Mouse (Mus musculus) lung, postnatal 14 days (tissue): ENCODE data around the gene Tbc1d4.

ENCODE experiments used
- DNase-seq: peaks from one replicate; pipeline ENCODE4 v3.0.0; 2021

The Tbc1d4 gene

GRCm38 (mm10) chr14:101527420-101527996, 81.5 kb downstream of the Tbc1d4 start:
- no peak for DNase-seq

- DNase-seq: no peak
Observed at GRCm38 (mm10) chr14:101526478-101526877, 82.5 kb downstream of the Tbc1d4 start.

- no peak for DNase-seq
Observed at GRCm38 (mm10) chr14:101519964-101520363, 89.0 kb downstream of the Tbc1d4 start.

- no peak for DNase-seq
Observed at GRCm38 (mm10) chr14:101518259-101518658, 90.7 kb downstream of the Tbc1d4 start.

GRCm38 (mm10) chr14:101517801-101518200, 91.2 kb downstream of the Tbc1d4 start:
- no peak for DNase-seq

- DNase-seq: peak; percentile 48
Observed at GRCm38 (mm10) chr14:101517341-101517740, 91.7 kb downstream of the Tbc1d4 start.

- no peak for DNase-seq
Observed at GRCm38 (mm10) chr14:101516864-101517263, 92.1 kb downstream of the Tbc1d4 start.

GRCm38 (mm10) chr14:101516031-101516430, 93.0 kb downstream of the Tbc1d4 start:
- no peak for DNase-seq

- DNase-seq: no peak
Observed at GRCm38 (mm10) chr14:101515271-101515670, 93.7 kb downstream of the Tbc1d4 start.

GRCm38 (mm10) chr14:101514557-101514971, 94.4 kb downstream of the Tbc1d4 start:
- no peak for DNase-seq

GRCm38 (mm10) chr14:101513163-101513562, 95.8 kb downstream of the Tbc1d4 start:
- no peak for DNase-seq

GRCm38 (mm10) chr14:101511410-101511809, 97.6 kb downstream of the Tbc1d4 start:
- no peak for DNase-seq

GRCm38 (mm10) chr14:101510540-101511313, 98.3 kb downstream of the Tbc1d4 start:
- peak; percentile 6 for DNase-seq

GRCm38 (mm10) chr14:101509759-101510158, 99.2 kb downstream of the Tbc1d4 start:
- no peak for DNase-seq

- no peak for DNase-seq
Observed at GRCm38 (mm10) chr14:101507956-101508355, 101.0 kb downstream of the Tbc1d4 start.

GRCm38 (mm10) chr14:101507146-101507545, 101.8 kb downstream of the Tbc1d4 start:
- DNase-seq: no peak

- DNase-seq: no peak
Observed at GRCm38 (mm10) chr14:101505805-101506204, 103.2 kb downstream of the Tbc1d4 start.

- DNase-seq: no peak
Observed at GRCm38 (mm10) chr14:101504473-101505200, 104.4 kb downstream of the Tbc1d4 start.

- DNase-seq: no peak
Observed at GRCm38 (mm10) chr14:101503168-101503961, 105.6 kb downstream of the Tbc1d4 start.

GRCm38 (mm10) chr14:101501868-101502267, 107.1 kb downstream of the Tbc1d4 start:
- DNase-seq: no peak

- DNase-seq: no peak
Observed at GRCm38 (mm10) chr14:101501452-101501851, 107.5 kb downstream of the Tbc1d4 start.

- no peak for DNase-seq
Observed at GRCm38 (mm10) chr14:101500826-101501225, 108.2 kb downstream of the Tbc1d4 start.

- no peak for DNase-seq
Observed at GRCm38 (mm10) chr14:101499838-101500237, 109.2 kb downstream of the Tbc1d4 start.
